Mouse (Mus musculus) MEL (cell line): ENCODE results near the gene Gabbr2. TPM values are rescaled to one million over a fixed set of nuclear protein-coding genes. Genes with fewer than 3 reads are reported as not detected.

ENCODE experiments used
- DNase-seq: peaks from one replicate; pipeline ENCODE4 v3.0.0; 2011; ENCODE audit warnings: low read depth, low spot score
- H3K27ac ChIP-seq: 2 replicates; pipeline ENCODE4 v1.5.1; 2012; ENCODE audit warnings: low read depth, mild to moderate bottlenecking, control low read depth, low read length, moderate library complexity; ENCODE audit not compliant: control insufficient read depth
- H3K27me3 ChIP-seq, 2 experiments: fragments of 150-350 bp in 1 of 2; sonication (generic) in 1 of 2; 2 replicates each; pipeline ENCODE4 v1.6.1; 2012; ENCODE audit warnings: low read length in 2 of 2, mild to moderate bottlenecking in 2 of 2, improper control_type of control experiment in 1 of 2, moderate library complexity in 1 of 2; ENCODE audit not compliant: insufficient read depth in 2 of 2, control insufficient read depth in 1 of 2
- H3K36me3 ChIP-seq, 2 experiments: 2 replicates each; pipeline ENCODE4 v1.6.1; 2012 to 2014; ENCODE audit warnings: low read length in 2 of 2, improper control_type of control experiment in 1 of 2, inconsistent platforms in 1 of 2, mild to moderate bottlenecking in 1 of 2; ENCODE audit not compliant: insufficient read depth in 2 of 2, control insufficient read depth in 1 of 2
- H3K4me1 ChIP-seq, 2 experiments: fragments of 150-350 bp in 1 of 2; sonication (generic) in 1 of 2; 2 replicates each; pipeline ENCODE4 v1.6.1; 2012; ENCODE audit warnings: low read length in 2 of 2, improper control_type of control experiment in 1 of 2, mild to moderate bottlenecking in 1 of 2; ENCODE audit not compliant: insufficient read depth in 2 of 2, control insufficient read depth in 1 of 2
- H3K4me3 ChIP-seq, 2 experiments: fragments of 150-350 bp in 1 of 2; sonication (generic) in 1 of 2; 2 replicates each; pipeline ENCODE4 v1.5.1; 2012; ENCODE audit warnings: low read depth in 2 of 2, low read length in 2 of 2, mild to moderate bottlenecking in 2 of 2, moderate library complexity in 2 of 2, control low read depth in 1 of 2, improper control_type of control experiment in 1 of 2; ENCODE audit not compliant: control insufficient read depth in 1 of 2, insufficient read depth in 1 of 2
- H3K79me2 ChIP-seq: 2 replicates; pipeline ENCODE4 v1.6.1; 2012; ENCODE audit warnings: mild to moderate bottlenecking, low read length, moderate library complexity; ENCODE audit not compliant: control insufficient read depth, poor library complexity, insufficient read depth
- H3K9ac ChIP-seq: 2 replicates; pipeline ENCODE4 v1.6.1; 2012; ENCODE audit warnings: low read depth, mild to moderate bottlenecking, control low read depth, low read length, moderate library complexity; ENCODE audit not compliant: control insufficient read depth, poor library complexity, severe bottlenecking
- H3K9me3 ChIP-seq: fragments of 150-350 bp; sonication (generic); replicated peaks from 2 replicates; pipeline ENCODE4 v1.6.1; 2012; ENCODE audit warnings: mild to moderate bottlenecking, low read length, improper control_type of control experiment, moderate library complexity; ENCODE audit not compliant: insufficient read depth
- CTCF ChIP-seq, 3 experiments: IDR thresholded peaks in 2 of 3; conservative IDR thresholded peaks in 1 of 3; 2 replicates each; pipeline ENCODE4 v1.5.1; 2011 to 2012; ENCODE audit warnings: low read length in 3 of 3, low read depth in 2 of 3, mild to moderate bottlenecking in 2 of 3, improper control_type of control experiment in 1 of 3, inconsistent platforms in 1 of 3, mixed read lengths in 1 of 3, moderate library complexity in 1 of 3; ENCODE audit not compliant: control insufficient read depth in 1 of 3, insufficient read depth in 1 of 3, poor library complexity in 1 of 3, severe bottlenecking in 1 of 3
- E2F4 ChIP-seq: IDR thresholded peaks from 2 replicates; pipeline ENCODE4 v1.6.1; 2011; ENCODE audit warnings: low read depth, low read length, improper control_type of control experiment, borderline replicate concordance
- ETS1 ChIP-seq: IDR thresholded peaks from 2 replicates; pipeline ENCODE4 v1.6.1; 2012; ENCODE audit warnings: low read depth, mild to moderate bottlenecking, inconsistent platforms, low read length, improper control_type of control experiment, moderate library complexity
- JUND ChIP-seq: IDR thresholded peaks from 2 replicates; pipeline ENCODE4 v1.6.1; 2011; ENCODE audit warnings: low read depth, mild to moderate bottlenecking, improper control_type of control experiment, low read length
- KAT2A ChIP-seq: conservative IDR thresholded peaks from 2 replicates; pipeline ENCODE4 v1.6.1; 2012; ENCODE audit warnings: low read depth, low read length, improper control_type of control experiment, inconsistent platforms
- MAX ChIP-seq: IDR thresholded peaks from 2 replicates; pipeline ENCODE4 v1.6.1; 2011; ENCODE audit warnings: low read length, improper control_type of control experiment
- MEF2A ChIP-seq: IDR thresholded peaks from 2 replicates; pipeline ENCODE4 v1.6.1; 2014; ENCODE audit warnings: low read depth, mild to moderate bottlenecking, inconsistent platforms, low read length, improper control_type of control experiment; ENCODE audit not compliant: poor library complexity, insufficient replicate concordance, severe bottlenecking; ENCODE audit errors: extremely low read depth
- POLR2AphosphoS2 ChIP-seq: IDR thresholded peaks from 2 replicates; pipeline ENCODE4 v1.6.1; 2011; ENCODE audit warnings: low read length, improper control_type of control experiment
- POLR2AphosphoS5 ChIP-seq: IDR thresholded peaks from 2 replicates; pipeline ENCODE4 v1.6.1; 2012; ENCODE audit warnings: low read depth, borderline replicate concordance, mild to moderate bottlenecking, inconsistent platforms, low read length, moderate library complexity, mixed read lengths
- RAD21 ChIP-seq: IDR thresholded peaks from 2 replicates; pipeline ENCODE4 v1.6.1; 2011; ENCODE audit warnings: mild to moderate bottlenecking, low read depth, low read length, improper control_type of control experiment
- RCOR1 ChIP-seq: IDR thresholded peaks from 2 replicates; pipeline ENCODE4 v1.6.1; 2012; ENCODE audit warnings: low read depth, mild to moderate bottlenecking, inconsistent platforms, low read length, improper control_type of control experiment
- TAL1 ChIP-seq: IDR thresholded peaks from 2 replicates; pipeline ENCODE4 v1.6.1; 2012; ENCODE audit warnings: mild to moderate bottlenecking, inconsistent platforms, low read length, moderate library complexity, mixed read lengths
- TBP ChIP-seq: IDR thresholded peaks from 2 replicates; pipeline ENCODE4 v1.8.0; 2011; ENCODE audit warnings: low read depth, low read length, improper control_type of control experiment
- TCF12 ChIP-seq: IDR thresholded peaks from 2 replicates; pipeline ENCODE4 v1.6.1; 2014; ENCODE audit warnings: low read depth, mild to moderate bottlenecking, inconsistent platforms, low read length, improper control_type of control experiment, moderate library complexity
- ZKSCAN1 ChIP-seq: IDR thresholded peaks from 2 replicates; pipeline ENCODE4 v1.6.1; 2012; ENCODE audit warnings: low read depth, mild to moderate bottlenecking, inconsistent platforms, low read length, improper control_type of control experiment, moderate library complexity
- polyA plus RNA-seq, 2 experiments: library from polyadenylated mRNA; stranded (reverse) in 1 of 2; unstranded in 1 of 2; fragments of >175 nt in 1 of 2; fragments of >200 nt in 1 of 2; gene quantifications; 2 replicates each; pipeline versions ENCODE4 v1.2.1 to v1.2.4; 2012; ENCODE audit warnings: low replicate concordance in 2 of 2, low read depth in 1 of 2; ENCODE audit not compliant: insufficient read length in 2 of 2, insufficient read depth in 1 of 2, missing spikeins in 1 of 2
- total RNA-seq: library from RNA; depleted of rRNA; stranded (reverse); fragments of 300-350 nt; gene quantifications from 2 replicates; pipeline ENCODE4 v1.2.3, GENCODE M21; 2012

Gene Gabbr2
- total and polyA plus RNA-seq, 3 experiments = not detected

GRCm38 (mm10) chr4:46728231-46728630 lies 263.4 kb downstream of the Gabbr2 start:
- no peak overlapping the region for H3K9ac ChIP-seq
- H3K79me2 ChIP-seq = no peaks in the 10 kb centered on the region
- DNase-seq = no peak
- peaks cover 0 to 1% of the 10 kb centered on the region in 2 experiments; a peak in 1 of 4 replicates for H3K27me3 ChIP-seq
- H3K9me3 ChIP-seq = no peaks in the 10 kb centered on the region
- no peaks in the 10 kb centered on the region for H3K36me3 ChIP-seq
- H3K4me1 ChIP-seq = no peaks in the 10 kb centered on the region
- no peak overlapping the region for H3K4me3 ChIP-seq
- no peak for TF ChIP-seq TCF12
- TF ChIP-seq POLR2AphosphoS2 = no peak
- no peak for TF ChIP-seq MEF2A
- TF ChIP-seq POLR2AphosphoS5 = no peak
- TF ChIP-seq TAL1 = no peak
- TF ChIP-seq E2F4 = no peak
- TF ChIP-seq ETS1 = no peak
- TF ChIP-seq TBP = no peak
- no peak for TF ChIP-seq JUND
- TF ChIP-seq KAT2A = no peak
- no peak for TF ChIP-seq RCOR1
- TF ChIP-seq ZKSCAN1 = no peak
- TF ChIP-seq MAX = no peak
- no peak for TF ChIP-seq CTCF (IDR thresholded peaks at IDR 0.05 in 2 of 3, conservative IDR thresholded peaks at IDR 0.05 in 1 of 3; ENCODE audit: control insufficient read depth in 1 of 3, insufficient read depth in 1 of 3, low read depth in 2 of 3, low read length in 3 of 3, poor library complexity in 1 of 3, severe bottlenecking in 1 of 3)
- H3K27ac ChIP-seq = no peak overlapping the region

- peaks cover 0 to 1% of the 10 kb centered on the region in 2 experiments; a peak in 1 of 4 replicates for H3K27me3 ChIP-seq
- H3K79me2 ChIP-seq = no peaks in the 10 kb centered on the region
- TF ChIP-seq RAD21 = no peak
- TF ChIP-seq E2F4 = no peak
- DNase-seq = no peak
- no peak overlapping the region for H3K27ac ChIP-seq
- no peaks in the 10 kb centered on the region for H3K36me3 ChIP-seq
- no peaks in the 10 kb centered on the region for H3K9me3 ChIP-seq
- H3K4me3 ChIP-seq = no peak overlapping the region
- H3K9ac ChIP-seq = no peak overlapping the region
- H3K4me1 ChIP-seq = no peaks in the 10 kb centered on the region
Observed at GRCm38 (mm10) chr4:46727153-46727552, 264.5 kb downstream of the Gabbr2 start.
